Mouse (Mus musculus) heart, adult 11 months (tissue): ENCODE measurements around the gene Kera.

Experiments
- DNase-seq: peaks from one replicate; pipeline ENCODE4 v3.0.0; 2022

Kera gene

GRCm38 (mm10) chr10:97606579-97606978 is at the start of gene Kera:
Kera (plus strand) TSS chr10:97606879.
- DNase-seq = no peak

DNA sequence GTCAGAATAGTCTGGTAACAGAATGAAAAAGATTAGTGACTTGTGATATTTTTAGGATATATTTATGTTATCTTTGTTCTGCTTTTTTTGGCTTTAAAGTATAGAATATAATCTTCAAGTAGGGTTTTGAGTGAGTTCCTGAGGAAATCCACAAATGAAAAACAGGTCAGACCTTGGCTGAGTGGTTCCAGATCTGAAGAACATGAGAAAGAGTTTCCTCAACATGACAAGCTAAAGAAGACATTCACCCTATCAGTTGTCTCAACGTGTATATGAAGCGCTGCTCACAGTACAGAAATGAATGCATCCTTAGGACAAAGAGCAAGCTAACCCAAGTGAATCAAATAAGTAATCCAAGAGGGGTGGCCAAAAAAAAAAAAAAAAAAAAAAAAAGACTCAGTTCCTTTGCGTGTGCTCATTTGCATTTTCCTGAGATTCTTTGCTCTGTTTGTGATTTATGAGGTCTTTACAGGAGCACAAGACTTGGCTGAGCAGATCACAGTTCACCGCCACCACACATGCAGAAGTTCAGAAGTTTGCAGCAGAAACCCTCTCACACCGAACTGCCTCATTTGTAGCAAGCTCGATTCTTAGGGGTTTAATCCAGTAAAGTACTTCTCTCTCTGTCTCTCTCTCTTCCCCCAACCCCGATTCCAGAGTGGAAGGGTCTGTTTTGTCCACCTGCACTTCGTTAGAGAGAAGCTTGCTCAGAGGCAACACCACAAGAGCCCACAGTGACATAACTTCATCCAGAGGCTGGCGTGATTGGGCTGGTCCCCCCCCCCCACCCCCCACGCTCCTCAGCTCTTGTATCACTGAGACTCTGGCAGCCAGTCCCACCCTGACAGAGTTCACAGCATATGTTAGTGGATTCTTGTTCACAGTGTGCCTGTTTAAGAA is 41.5 kb upstream of the Kera start, which contains the start of gene Lum:
TSS of gene Lum (plus strand) at position 172 of the 900 bp plus-strand sequence.
- DNase-seq = peak; percentile 94

DNA sequence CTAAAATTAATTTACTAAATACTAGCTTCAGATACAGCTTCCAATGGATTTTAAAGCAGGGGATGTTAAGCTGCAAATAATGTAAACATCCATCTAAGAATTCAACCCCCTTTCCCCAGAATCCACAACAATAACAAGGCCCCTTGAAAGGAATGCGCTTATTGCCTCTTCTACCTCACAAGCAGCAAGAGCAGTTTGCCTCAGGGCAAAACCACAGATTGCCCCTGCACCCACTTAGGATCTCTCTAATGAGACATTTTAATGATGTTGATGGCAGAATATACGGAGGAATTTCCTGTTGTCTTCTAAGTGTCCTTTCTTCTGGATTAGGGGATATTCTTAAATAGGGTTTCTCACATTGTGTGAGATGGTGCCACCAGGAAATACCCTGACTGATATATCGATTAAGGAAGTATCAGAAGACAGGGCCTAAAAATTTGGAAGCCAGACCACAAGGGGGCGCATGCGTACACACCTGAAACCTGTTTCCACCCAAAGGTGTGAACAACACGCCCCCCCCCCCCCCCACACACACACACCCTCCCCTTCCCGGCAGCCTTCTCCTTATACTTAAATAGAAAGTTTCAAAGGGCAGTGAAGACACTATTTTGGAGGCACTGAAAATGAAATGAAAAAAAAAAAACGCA is 39.1 kb upstream of the Kera start:
- no peak for DNase-seq

GRCm38 (mm10) chr10:97582543-97583231 is 24.0 kb upstream of the Kera start:
- no peak for DNase-seq

GRCm38 (mm10) chr10:97584176-97584575 is 22.5 kb upstream of the Kera start:
- DNase-seq = no peak

GRCm38 (mm10) chr10:97587159-97587558 is 19.5 kb upstream of the Kera start:
- peak; percentile 92 for DNase-seq

GRCm38 (mm10) chr10:97589574-97589973 is 17.1 kb upstream of the Kera start:
- DNase-seq = peak; percentile 97

DNA sequence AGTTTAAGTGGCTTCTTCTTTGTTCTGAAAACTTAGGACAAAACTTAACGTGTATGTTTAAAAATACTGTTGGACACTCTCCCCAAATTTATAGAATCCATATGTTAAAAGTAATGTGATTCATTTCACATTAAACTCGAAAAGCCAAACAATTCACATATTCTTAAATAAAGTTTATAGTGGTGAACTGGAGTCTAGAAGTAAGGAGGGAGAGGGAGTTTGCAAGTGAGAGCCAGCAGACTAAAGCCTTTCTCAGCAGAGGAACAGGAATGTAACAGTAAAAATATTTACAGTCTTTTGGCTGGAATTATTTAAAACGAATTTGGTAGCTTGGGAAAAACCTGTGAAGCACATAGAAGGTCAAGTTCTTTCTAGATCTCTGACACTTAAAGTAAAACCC is 15.6 kb upstream of the Kera start:
- no peak for DNase-seq

DNA sequence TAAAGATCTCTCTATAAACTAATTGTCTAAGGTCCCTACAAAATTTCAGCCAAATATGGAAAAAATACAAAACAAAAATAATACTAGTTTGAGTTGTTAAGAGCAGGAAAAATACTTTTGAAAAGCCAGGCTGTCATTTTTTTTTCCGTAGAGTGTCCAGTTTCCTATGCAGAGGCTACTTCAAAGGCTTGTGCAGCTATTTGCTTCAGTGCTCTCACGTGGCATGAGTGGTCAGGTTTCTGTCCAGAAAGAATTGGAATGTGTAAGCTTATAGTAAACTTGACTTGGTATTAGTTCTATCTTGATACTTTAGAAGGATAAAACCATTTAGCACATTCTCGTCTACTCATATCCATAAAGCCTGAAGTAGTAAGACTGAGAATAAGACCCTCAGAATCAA is 15.0 kb upstream of the Kera start:
- DNase-seq = no peak

DNA sequence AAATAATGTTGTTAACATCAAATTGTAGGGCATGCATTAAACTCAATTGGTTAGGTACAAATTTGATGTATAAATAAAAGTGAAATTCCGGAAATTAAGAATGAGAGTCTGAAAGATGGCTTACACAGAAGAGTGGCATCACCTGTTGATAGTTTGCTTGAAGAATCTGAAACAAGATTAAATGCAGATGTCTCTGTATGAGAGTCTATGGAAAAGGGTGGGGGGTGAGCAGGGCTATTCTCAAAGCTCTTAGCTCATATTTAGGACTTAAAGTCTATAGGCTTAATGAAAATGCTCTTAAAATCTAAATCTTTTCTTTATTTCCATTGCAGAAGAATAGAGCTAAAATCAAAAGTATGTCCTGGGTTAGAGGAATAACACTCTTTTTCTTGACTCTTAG is 11.0 kb upstream of the Kera start:
- DNase-seq = no peak

DNA sequence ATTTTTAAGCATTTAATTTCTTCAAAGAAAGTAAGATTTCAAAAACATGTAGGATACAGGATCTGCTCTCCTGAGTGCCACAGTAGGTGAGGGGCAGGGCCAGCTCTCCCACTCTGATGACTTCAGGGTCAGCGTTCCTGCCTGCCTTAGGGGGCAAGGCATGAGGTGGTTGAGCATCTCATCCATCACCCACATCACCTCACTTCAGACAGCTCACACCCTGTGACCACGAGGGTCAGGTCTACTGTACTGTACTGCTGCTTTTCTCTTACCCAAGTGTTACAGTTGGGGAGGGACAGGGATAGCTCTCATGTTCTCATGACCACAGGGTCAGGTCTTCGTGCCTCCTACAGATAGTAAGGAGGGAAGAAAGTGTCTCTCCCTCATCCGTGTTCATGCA is 4.9 kb upstream of the Kera start:
- DNase-seq = no peak

DNA sequence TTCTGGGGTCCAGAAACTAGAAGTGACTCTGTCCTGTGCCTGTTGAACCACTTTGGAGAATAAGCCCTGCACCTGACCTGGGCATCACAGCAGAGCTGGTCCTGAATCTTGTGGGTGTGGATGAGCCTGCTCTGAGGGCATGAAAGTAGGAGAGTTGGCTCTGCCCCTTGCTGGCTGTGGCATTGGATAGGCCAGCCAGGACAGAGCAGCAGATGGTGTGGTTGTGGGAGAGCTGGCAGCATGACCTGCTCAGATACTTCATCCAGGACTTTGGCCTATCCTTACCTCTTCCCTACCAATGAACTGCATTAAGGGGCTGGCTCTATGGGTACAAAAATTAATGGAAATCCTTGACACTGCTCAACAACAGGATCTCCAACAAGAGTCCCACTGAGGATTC is 3.4 kb upstream of the Kera start:
- DNase-seq = no peak

GRCm38 (mm10) chr10:97622328-97622727 is 15.6 kb downstream of the Kera start:
- DNase-seq = no peak

DNA sequence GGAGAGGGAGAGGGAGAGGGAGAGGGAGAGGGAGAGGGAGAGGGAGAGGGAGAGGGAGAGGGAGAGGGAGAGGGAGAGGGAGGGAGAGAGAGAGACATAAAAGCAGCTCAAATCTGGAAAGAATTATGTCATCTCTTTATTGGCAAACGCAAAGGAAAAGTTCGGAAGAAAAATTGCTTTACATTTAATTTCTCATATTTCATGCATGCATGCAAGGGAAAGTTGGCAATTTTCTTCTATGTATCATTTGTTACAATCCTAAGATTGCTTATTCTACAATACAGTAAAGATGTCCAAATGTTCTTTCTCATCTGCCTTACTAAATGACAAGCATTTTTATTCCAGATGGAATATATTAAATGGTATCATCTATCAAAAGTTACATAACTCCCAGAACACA is 17.7 kb downstream of the Kera start:
- DNase-seq = no peak

DNA sequence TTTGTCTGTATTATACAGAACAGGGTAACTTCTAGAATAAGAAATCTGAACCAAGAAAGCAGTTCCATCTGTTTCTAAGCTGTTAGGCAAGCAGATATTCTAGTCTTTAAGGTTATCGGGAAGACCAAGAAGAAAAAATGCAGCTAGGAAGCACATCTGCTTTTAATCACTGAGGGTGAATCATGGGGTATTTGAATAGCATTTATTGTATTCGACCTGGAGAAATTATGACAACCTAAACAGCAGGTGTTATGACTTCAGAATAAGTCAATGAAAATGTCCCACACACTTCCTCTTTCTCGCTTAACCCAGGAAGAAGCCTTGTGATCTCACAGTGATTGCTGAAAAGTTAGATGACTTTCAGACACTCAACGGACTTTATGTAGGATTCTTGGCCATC is 18.4 kb downstream of the Kera start:
- no peak for DNase-seq

- no peak for DNase-seq
Measured at GRCm38 (mm10) chr10:97626543-97626942, 19.9 kb downstream of the Kera start.

DNA sequence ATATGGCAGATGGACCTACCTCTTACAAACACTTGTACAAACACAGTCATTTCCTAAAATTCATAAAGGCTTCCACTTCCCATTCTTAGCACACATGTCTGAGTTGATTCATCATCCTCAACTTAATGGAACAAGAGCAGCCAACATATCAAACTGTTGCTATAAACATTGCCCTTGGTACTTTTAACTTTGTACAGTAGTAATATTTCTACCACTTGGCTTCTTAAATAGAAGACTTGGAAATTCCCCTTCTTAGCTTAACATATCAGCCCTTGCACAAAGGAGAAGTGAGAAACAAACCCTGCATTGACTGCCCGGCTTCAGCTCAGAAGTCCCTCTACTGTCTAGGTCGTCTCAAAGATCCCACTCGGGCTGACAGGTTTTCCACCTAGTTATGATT is 24.4 kb downstream of the Kera start:
- DNase-seq = no peak

GRCm38 (mm10) chr10:97641926-97642325 is 35.2 kb downstream of the Kera start:
- DNase-seq = no peak

DNA sequence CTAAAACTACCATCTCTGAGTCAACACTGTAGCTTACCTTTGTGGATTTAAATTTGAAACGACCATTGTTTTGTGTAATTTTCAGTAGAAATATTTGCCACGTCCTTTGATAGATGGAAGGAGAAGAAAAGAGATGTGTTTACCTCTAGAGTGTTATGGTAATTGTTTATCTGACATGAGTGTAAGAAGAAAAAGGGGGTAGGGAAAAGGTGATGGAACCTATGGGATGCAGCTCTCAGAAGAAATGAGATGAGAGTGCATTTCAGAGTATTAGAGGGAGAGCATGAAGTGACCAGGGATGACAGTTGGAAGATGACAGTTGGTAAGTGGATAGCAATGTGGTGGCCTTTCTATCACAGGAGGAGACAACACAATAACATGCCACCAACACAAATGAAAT is 37.1 kb downstream of the Kera start, which contains the start of gene Epyc:
TSS of gene Epyc (plus strand) at position 301 of the 400 bp plus-strand sequence.
- no peak for DNase-seq

GRCm38 (mm10) chr10:97650334-97650733 is 43.7 kb downstream of the Kera start:
- DNase-seq = no peak

GRCm38 (mm10) chr10:97659489-97659888 is 52.8 kb downstream of the Kera start:
- no peak for DNase-seq
